Comparison of ENCODE assay signal across 27 mouse cellular contexts in genomic region chr16:34183186-34183585, GRCm38 (mm10).
DNase-seq lines count a peak whose midpoint lies in the region; ATAC-seq and TF ChIP-seq lines count a peak whose summit lies in the region.
"Had no signal": no experiment of that assay in that cellular context is flagged by ENCODE, and none has a peak within 500 bp of the region (broad histone marks: within the 10 kb centered on the region; RNA-seq: fewer than 3 reads in every experiment).

No protein-coding gene starts in this region.

- no peaks in the 10 kb centered on the region for H3K36me3 ChIP-seq in lung, embryonic 16.5 days (ENCODE audit: control insufficient read depth, insufficient read depth, low read length)
- H3K36me3 ChIP-seq: G1E had no signal

- TF ChIP-seq CTCF in left cerebral cortex, adult 2 months (IDR thresholded peaks at IDR 0.05): no peak
- no peak for TF ChIP-seq CTCF in lung, adult 2 months (IDR thresholded peaks at IDR 0.05; ENCODE audit: insufficient read depth, low read length)
- TF ChIP-seq CTCF in cortical plate, adult 2 months (IDR thresholded peaks at IDR 0.05; ENCODE audit: extremely low read depth, insufficient read depth, low read length): no peak

- intact Hi-C loops in left cerebral cortex, adult 2 months (cut with DNase I): no loop called here
- intact Hi-C loops in left cerebral cortex, postnatal 4 days (cut with DNase I): no loop called here

- H3K4me2 ChIP-seq in lung, embryonic 16.5 days (ENCODE audit: low read depth, low read length): no peak overlapping the region
- H3K4me2 ChIP-seq: embryonic facial prominence, embryonic 13.5 days; embryonic facial prominence, embryonic 15.5 days; forebrain, embryonic 12.5 days had no signal

- H3K4me1 ChIP-seq in lung, embryonic 16.5 days (replicated peaks; ENCODE audit: control insufficient read depth, insufficient read depth, low read length): no peaks in the 10 kb centered on the region
- H3K4me1 ChIP-seq in lung, adult 2 months (ENCODE audit: control insufficient read depth, insufficient read depth, low read length): no peaks in the 10 kb centered on the region
- H3K4me1 ChIP-seq in cortical plate, adult 2 months (ENCODE audit: control insufficient read depth, insufficient read depth, low read length): no peaks in the 10 kb centered on the region; the same call in 1 of the 2 replicates
- H3K4me1 ChIP-seq: forebrain, embryonic 10.5 days; forebrain, embryonic 12.5 days had no signal

- TF ChIP-seq POLR2A in lung, adult 2 months (IDR thresholded peaks at IDR 0.05; ENCODE audit: borderline replicate concordance, extremely low read depth, low read depth, low read length): no peak
- TF ChIP-seq POLR2A in cortical plate, adult 2 months (IDR thresholded peaks at IDR 0.05; ENCODE audit: extremely low read depth, insufficient read depth, low read length): peak; percentile 30; the same call in 1 of the 2 replicates

- WGBS in lung, embryonic 16.5 days: 47% methylated on average over 4 of the region's 4 CpGs
- WGBS in lung, adult 2 months: 66% methylated on average over 4 of the region's 4 CpGs

- H3K27me3 ChIP-seq in lung, embryonic 16.5 days (ENCODE audit: control insufficient read depth, insufficient read depth, low read depth, low read length): no peaks in the 10 kb centered on the region
- H3K27me3 ChIP-seq: embryonic facial prominence, embryonic 13.5 days; embryonic facial prominence, embryonic 15.5 days; forebrain, embryonic 12.5 days; Patski had no signal

- peak overlapping the region; percentile 57; the same call in 1 of the 2 replicates for H3K27ac ChIP-seq in left cerebral cortex, adult 2 months
- no peak overlapping the region for H3K27ac ChIP-seq in lung, embryonic 16.5 days (ENCODE audit: low read length)
- peak overlapping the region; percentile 33 for H3K27ac ChIP-seq in cortical plate, adult 2 months (ENCODE audit: insufficient read depth, low read length)
- H3K27ac ChIP-seq: embryonic facial prominence, embryonic 13.5 days; embryonic facial prominence, embryonic 15.5 days; forebrain, embryonic 10.5 days; forebrain, embryonic 12.5 days had no signal

- DNase-seq in heart, adult 11 months: peak; percentile 23
- no peak for DNase-seq in heart, adult 8-10 months (ENCODE audit: low spot score)
- DNase-seq in left cerebral cortex, adult 2 months (ENCODE audit: extremely low spot score in 1 of 2, low spot score in 2 of 2): no peak
- DNase-seq in left cerebral cortex, postnatal 4 days: no peak
- DNase-seq in lung, adult 2 months: no peak
- DNase-seq: adrenal gland, adult 8-10 months; adrenal gland, postnatal 14 days; adrenal gland, postnatal 36 days; B cell, adult 2 months; cerebellum, adult 11-12 months; cerebellum, adult 2 months; cerebellum, adult 9-10 months; cerebellum, postnatal 10 days; cerebellum, postnatal 25 days; embryo, embryonic 11 days had no signal

- H3K9me3 ChIP-seq in lung, embryonic 16.5 days (ENCODE audit: control insufficient read depth, low read length): no peaks in the 10 kb centered on the region
- H3K9me3 ChIP-seq: embryonic facial prominence, embryonic 13.5 days; embryonic facial prominence, embryonic 15.5 days; forebrain, embryonic 10.5 days; forebrain, embryonic 12.5 days; G1E had no signal

- H3K4me3 ChIP-seq in left cerebral cortex, adult 2 months: no peak overlapping the region
- no peak overlapping the region for H3K4me3 ChIP-seq in lung, embryonic 16.5 days (ENCODE audit: low read length)
- no peak overlapping the region for H3K4me3 ChIP-seq in lung, adult 2 months (replicated peaks; ENCODE audit: extremely low read depth, low read depth, low read length)
- no peak overlapping the region for H3K4me3 ChIP-seq in cortical plate, adult 2 months (ENCODE audit: insufficient read depth, low read length)
- H3K4me3 ChIP-seq: embryonic facial prominence, embryonic 13.5 days; embryonic facial prominence, embryonic 15.5 days; erythroblast, embryonic 14.5 days; forebrain, embryonic 10.5 days; forebrain, embryonic 12.5 days had no signal

- H3K9ac ChIP-seq in lung, embryonic 16.5 days (ENCODE audit: low read length): no peak overlapping the region
- H3K9ac ChIP-seq: embryonic facial prominence, embryonic 13.5 days; embryonic facial prominence, embryonic 15.5 days; forebrain, embryonic 12.5 days had no signal

- 0 out of 2 replicates have a peak, but pooled peaks have one; percentile 36 for ATAC-seq in lung, embryonic 16.5 days (ENCODE audit: low read depth)
- ATAC-seq: activated CD4-positive, CD25-positive, alpha-beta regulatory T cell, adult 4 months; CD4-positive, CD25-positive, alpha-beta regulatory T cell, adult 4 months; forebrain, embryonic 14.5 days; Patski had no signal
